In the genomic region with DNA sequence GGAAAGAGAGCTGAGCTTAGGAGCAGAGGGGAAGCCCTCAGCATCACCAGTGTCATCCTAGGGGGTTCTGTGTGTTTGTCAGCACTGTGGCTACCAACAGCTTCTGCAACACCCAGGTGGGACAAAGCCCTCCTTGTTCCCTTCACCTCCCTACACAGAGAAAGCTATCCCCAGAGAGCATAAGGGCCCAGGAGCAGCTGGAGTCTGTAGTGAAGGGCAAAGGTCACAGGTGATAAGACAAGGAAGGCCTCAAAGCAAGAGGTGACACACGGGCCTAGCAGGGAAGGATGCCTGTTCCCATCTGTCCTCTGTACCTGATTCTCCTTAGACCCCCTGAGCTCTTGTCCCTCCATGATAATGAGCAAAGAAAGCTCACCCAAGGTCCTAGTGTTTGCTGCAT, we compare ENCODE assay signal across 27 mouse cellular contexts. TPM values are rescaled to one million over a fixed set of nuclear protein-coding genes. Genes with fewer than 3 reads are reported as not detected.
DNase-seq lines count a peak whose midpoint lies in the region; ATAC-seq and TF ChIP-seq lines count a peak whose summit lies in the region.
"Had no signal": no experiment of that assay in that cellular context is flagged by ENCODE, and none has a peak within 500 bp of the region (broad histone marks: within the 10 kb centered on the region; RNA-seq: fewer than 3 reads in every experiment).

No protein-coding gene starts in this region.

- 64% methylated on average over 1 of the region's 1 CpGs for WGBS in neural tube, embryonic 13.5 days
- 54% methylated on average over 1 of the region's 1 CpGs for WGBS in neural tube, embryonic 15.5 days
- 27% methylated on average over 1 of the region's 1 CpGs for WGBS in intestine, postnatal 0 days

- no peak for DNase-seq in Muller cell, postnatal 12 days (ENCODE audit: inconsistent ontology term)
- DNase-seq in kidney, adult 8-10 months: no peak
- DNase-seq: adrenal gland, adult 2 months; adrenal gland, postnatal 10 days; adrenal gland, postnatal 25 days; B cell, adult 2 months; cerebellum, adult 11 months; cerebellum, adult 18-20 months; cerebellum, adult 8-10 months; cerebellum, adult 9-11 months; cerebellum, postnatal 14 days; cerebellum, postnatal 36 days; embryo, embryonic 11 days had no signal

- no peaks in the 10 kb centered on the region for H3K36me3 ChIP-seq in neural tube, embryonic 13.5 days
- H3K36me3 ChIP-seq in neural tube, embryonic 15.5 days: no peaks in the 10 kb centered on the region
- no peaks in the 10 kb centered on the region for H3K36me3 ChIP-seq in intestine, postnatal 0 days (ENCODE audit: control insufficient read depth, insufficient read depth)
- H3K36me3 ChIP-seq: embryonic facial prominence, embryonic 13.5 days; embryonic facial prominence, embryonic 15.5 days; forebrain, embryonic 10.5 days; forebrain, embryonic 12.5 days; G1E had no signal

- H3K27me3 ChIP-seq in neural tube, embryonic 13.5 days: no peaks in the 10 kb centered on the region
- H3K27me3 ChIP-seq in neural tube, embryonic 15.5 days (replicated peaks): no peaks in the 10 kb centered on the region
- H3K27me3 ChIP-seq in intestine, postnatal 0 days (replicated peaks; ENCODE audit: control insufficient read depth, insufficient read depth, low read length): no peaks in the 10 kb centered on the region
- H3K27me3 ChIP-seq: embryonic facial prominence, embryonic 15.5 days; forebrain, embryonic 12.5 days had no signal

- H3K4me3 ChIP-seq in neural tube, embryonic 13.5 days: no peak overlapping the region
- H3K4me3 ChIP-seq in neural tube, embryonic 15.5 days (replicated peaks): no peak overlapping the region
- no peak overlapping the region for H3K4me3 ChIP-seq in intestine, postnatal 0 days (ENCODE audit: low read depth, low read length)
- H3K4me3 ChIP-seq: embryonic facial prominence, embryonic 13.5 days; embryonic facial prominence, embryonic 15.5 days; erythroblast, embryonic 14.5 days; forebrain, embryonic 10.5 days; forebrain, embryonic 12.5 days had no signal

- TF ChIP-seq CTCF in intestine, postnatal 0 days (IDR thresholded peaks at IDR 0.05; ENCODE audit: low read depth): no peak

- no peaks in the 10 kb centered on the region for H3K9me3 ChIP-seq in neural tube, embryonic 13.5 days
- no peaks in the 10 kb centered on the region for H3K9me3 ChIP-seq in neural tube, embryonic 15.5 days (replicated peaks)
- H3K9me3 ChIP-seq in intestine, postnatal 0 days (ENCODE audit: control insufficient read depth): no peaks in the 10 kb centered on the region
- H3K9me3 ChIP-seq: embryonic facial prominence, embryonic 13.5 days; embryonic facial prominence, embryonic 15.5 days; forebrain, embryonic 10.5 days; forebrain, embryonic 12.5 days; G1E had no signal

- H3K27ac ChIP-seq in neural tube, embryonic 13.5 days (replicated peaks): peak overlapping the region; percentile 14; the same call in 1 of the 2 replicates
- H3K27ac ChIP-seq in neural tube, embryonic 15.5 days (replicated peaks): no peak overlapping the region
- H3K27ac ChIP-seq in intestine, postnatal 0 days (ENCODE audit: low read depth, low read length): no peak overlapping the region
- H3K27ac ChIP-seq: embryonic facial prominence, embryonic 13.5 days; embryonic facial prominence, embryonic 15.5 days; forebrain, embryonic 10.5 days; forebrain, embryonic 12.5 days had no signal

- ATAC-seq in neural tube, embryonic 13.5 days (ENCODE audit: low read depth): no peak
- ATAC-seq in neural tube, embryonic 15.5 days (ENCODE audit: low FRiP score): no peak
- ATAC-seq in intestine, postnatal 0 days: peak; percentile 40
- ATAC-seq: CD4-positive, CD25-positive, alpha-beta regulatory T cell, adult 4 months; forebrain, embryonic 14.5 days; forebrain, embryonic 16.5 days had no signal

- peaks cover 67% of the 10 kb centered on the region for H3K4me1 ChIP-seq in neural tube, embryonic 13.5 days (replicated peaks)
- peaks cover 66% of the 10 kb centered on the region for H3K4me1 ChIP-seq in neural tube, embryonic 15.5 days
- H3K4me1 ChIP-seq in intestine, postnatal 0 days (replicated peaks; ENCODE audit: control insufficient read depth, insufficient read depth, low read length): no peaks in the 10 kb centered on the region

- H3K4me2 ChIP-seq in neural tube, embryonic 13.5 days: no peak overlapping the region
- no peak overlapping the region for H3K4me2 ChIP-seq in neural tube, embryonic 15.5 days
- no peak overlapping the region for H3K4me2 ChIP-seq in intestine, postnatal 0 days (replicated peaks; ENCODE audit: low read depth)
- H3K4me2 ChIP-seq: embryonic facial prominence, embryonic 13.5 days; embryonic facial prominence, embryonic 15.5 days; forebrain, embryonic 12.5 days had no signal

- H3K9ac ChIP-seq in neural tube, embryonic 13.5 days: no peak overlapping the region
- no peak overlapping the region for H3K9ac ChIP-seq in neural tube, embryonic 15.5 days (replicated peaks)
- no peak overlapping the region for H3K9ac ChIP-seq in intestine, postnatal 0 days (ENCODE audit: low read depth, low read length)
- H3K9ac ChIP-seq: embryonic facial prominence, embryonic 13.5 days; embryonic facial prominence, embryonic 15.5 days; forebrain, embryonic 12.5 days had no signal

RNA-seq across cellular contexts. Expression of gene Ccdc188, which starts 16.1 kb away (rescaled TPM):
- polyA plus RNA-seq in neural tube, embryonic 13.5 days (2015; fragmentation: Nextera tagmentation; extraction: Ambion mirVana): not detected in 2 replicates
- not detected in 2 replicates for polyA plus RNA-seq in neural tube, embryonic 15.5 days (2015; fragmentation: Nextera tagmentation; extraction: Ambion mirVana)
- not detected in 2 replicates for polyA plus RNA-seq in intestine, postnatal 0 days (2015; fragmentation: Nextera tagmentation; extraction: Ambion mirVana)
- polyA plus RNA-seq: adrenal gland, adult 2 months; brain, embryonic 14.5 days; CD4-positive, CD25-positive, alpha-beta regulatory T cell, adult 4 months; embryonic facial prominence, embryonic 11.5 days; embryonic facial prominence, embryonic 13.5 days; embryonic facial prominence, embryonic 15.5 days; erythroblast, embryonic 14.5 days; forebrain, embryonic 10.5 days; forebrain, embryonic 12.5 days; forebrain, embryonic 16.5 days; G1E had no signal

RNA-seq across cellular contexts. Expression of gene Zdhhc8, which starts 33.3 kb away (rescaled TPM):
- 15.3 and 17.0 TPM in 2 replicates for polyA plus RNA-seq in neural tube, embryonic 13.5 days (2015; fragmentation: Nextera tagmentation; extraction: Ambion mirVana)
- 16.9 and 19.2 TPM in 2 replicates for polyA plus RNA-seq in neural tube, embryonic 15.5 days (2015; fragmentation: Nextera tagmentation; extraction: Ambion mirVana)
- 4.3 and 5.0 TPM in 2 replicates for polyA plus RNA-seq in intestine, postnatal 0 days (2015; fragmentation: Nextera tagmentation; extraction: Ambion mirVana)

RNA-seq across cellular contexts. Expression of gene Trmt2a, which starts 46.9 kb away (rescaled TPM):
- polyA plus RNA-seq in neural tube, embryonic 13.5 days (2015; fragmentation: Nextera tagmentation; extraction: Ambion mirVana): 89.1 and 92.0 TPM in 2 replicates
- polyA plus RNA-seq in neural tube, embryonic 15.5 days (2015; fragmentation: Nextera tagmentation; extraction: Ambion mirVana): 96.4 and 97.1 TPM in 2 replicates
- polyA plus RNA-seq in intestine, postnatal 0 days (2015; fragmentation: Nextera tagmentation; extraction: Ambion mirVana): 26.1 and 28.7 TPM in 2 replicates

RNA-seq across cellular contexts. Expression of gene Ranbp1, which starts 46.9 kb away (rescaled TPM):
- polyA plus RNA-seq in neural tube, embryonic 13.5 days (2015; fragmentation: Nextera tagmentation; extraction: Ambion mirVana): 432 and 457 TPM in 2 replicates
- 364 and 412 TPM in 2 replicates for polyA plus RNA-seq in neural tube, embryonic 15.5 days (2015; fragmentation: Nextera tagmentation; extraction: Ambion mirVana)
- polyA plus RNA-seq in intestine, postnatal 0 days (2015; fragmentation: Nextera tagmentation; extraction: Ambion mirVana): 229 and 231 TPM in 2 replicates

RNA-seq across cellular contexts. Expression of gene Gm49776, which starts 56.5 kb away (rescaled TPM):
- 1.2 and 4.8 TPM in 2 replicates for polyA plus RNA-seq in neural tube, embryonic 13.5 days (2015; fragmentation: Nextera tagmentation; extraction: Ambion mirVana)
- polyA plus RNA-seq in neural tube, embryonic 15.5 days (2015; fragmentation: Nextera tagmentation; extraction: Ambion mirVana): 1.4 and 5.4 TPM in 2 replicates
- 1.2 and 1.5 TPM in 2 replicates for polyA plus RNA-seq in intestine, postnatal 0 days (2015; fragmentation: Nextera tagmentation; extraction: Ambion mirVana)
- polyA plus RNA-seq: adrenal gland, adult 2 months; brain, embryonic 14.5 days; CD4-positive, CD25-positive, alpha-beta regulatory T cell, adult 4 months; erythroblast, embryonic 14.5 days; forebrain, embryonic 12.5 days; forebrain, embryonic 16.5 days; G1E had no signal
